Mouse (Mus musculus) embryonic facial prominence, embryonic 12.5 days (tissue): ENCODE data around the gene Gm35549. TPM values are rescaled to one million over a fixed set of nuclear protein-coding genes. Genes with fewer than 3 reads are reported as not detected.

Source experiments
- polyA plus RNA-seq: library from polyadenylated mRNA; unstranded; fragments of >200 nt; fragmentation: Nextera tagmentation; extraction: Ambion mirVana; gene quantifications from 2 replicates; pipeline ENCODE4 v1.2.1, GENCODE M21; 2016

The Gm35549 gene
- polyA plus RNA-seq, 1 experiment from 2014 or later = 0.55 TPM

Other genes with a start within 250 kb of the Gm35549 start
- not detected in 2 replicates for gene Topaz1, start 96.7 kb downstream of the Gm35549 start, polyA plus RNA-seq
- gene Tcaim, start 38.5 kb downstream of the Gm35549 start, polyA plus RNA-seq = 7.6 and 8.1 TPM in 2 replicates
- 100 and 109 TPM in 2 replicates for gene Zfp445, start 22.0 kb upstream of the Gm35549 start, polyA plus RNA-seq
- 3.9 and 4.3 TPM in 2 replicates for gene Zkscan7, start 41.6 kb upstream of the Gm35549 start, polyA plus RNA-seq
- 29.0 and 30.8 TPM in 2 replicates for gene Zfp105, start 79.0 kb upstream of the Gm35549 start, polyA plus RNA-seq
- gene 1110059G10Rik, start 107.0 kb upstream of the Gm35549 start, polyA plus RNA-seq = 29.7 and 31.7 TPM in 2 replicates
- 66.7 and 70.8 TPM in 2 replicates for gene Kif15, start 107.0 kb upstream of the Gm35549 start, polyA plus RNA-seq
- 16.8 and 19.5 TPM in 2 replicates for gene Tmem42, start 177.3 kb upstream of the Gm35549 start, polyA plus RNA-seq
- 0.28 and 0.65 TPM in 2 replicates for gene Tgm4, start 190.7 kb upstream of the Gm35549 start, polyA plus RNA-seq